Mouse (Mus musculus) heart, postnatal 0 days (tissue): ENCODE measurements at regions not wholly inside any gene's neighbourhood (a gene's known extent, or its start where the extent isn't known, plus 50 kb on each side); places are given as distances from the start of the nearest gene placed in this dataset.
A peak's percentile ranks its signal among the peaks of the same experiment; 100 is the strongest.

Experiments
- ATAC-seq: fragments of 200-750 bp; cut with Nextera tagmentation; 2 replicates; pipeline ENCODE4 v1.8.0; 2017; ENCODE audit warnings: low read depth, moderate number of reproducible peaks, moderate library complexity; ENCODE audit not compliant: insufficient read depth
- DNase-seq: peaks from one replicate; pipeline ENCODE4 v3.0.0-alpha.2; 2016; ENCODE audit warnings: low spot score
- H3K27ac ChIP-seq: fragments of 300-500 bp; sonication (generic); 2 replicates; pipeline ENCODE4 v1.5.1; 2014; ENCODE audit warnings: low read depth, mild to moderate bottlenecking
- H3K27me3 ChIP-seq: fragments of 300-500 bp; sonication (generic); 2 replicates; pipeline ENCODE4 v1.6.1; 2014; ENCODE audit warnings: low read length, mixed read lengths; ENCODE audit not compliant: control insufficient read depth, insufficient read depth
- H3K36me3 ChIP-seq: fragments of 300-500 bp; sonication (generic); replicated peaks from 2 replicates; pipeline ENCODE4 v1.6.1; 2014; ENCODE audit warnings: low read length, mixed read lengths; ENCODE audit not compliant: control insufficient read depth, insufficient read depth
- H3K4me1 ChIP-seq: fragments of 300-500 bp; sonication (generic); 2 replicates; pipeline ENCODE4 v1.6.1; 2014; ENCODE audit warnings: antibody characterized with exemption; ENCODE audit not compliant: control insufficient read depth, insufficient read depth
- H3K4me2 ChIP-seq: fragments of 300-500 bp; sonication (generic); 2 replicates; pipeline ENCODE4 v1.6.1; 2014; ENCODE audit warnings: low read depth, mild to moderate bottlenecking, low read length, moderate library complexity
- H3K4me3 ChIP-seq: fragments of 300-500 bp; sonication (generic); 2 replicates; pipeline ENCODE4 v1.5.1; 2014; ENCODE audit warnings: low read depth, low read length
- H3K9ac ChIP-seq: fragments of 300-500 bp; sonication (generic); replicated peaks from 2 replicates; pipeline ENCODE4 v1.6.1; 2014; ENCODE audit warnings: low read depth, low read length, mixed read lengths
- H3K9me3 ChIP-seq: fragments of 300-500 bp; sonication (generic); replicated peaks from 2 replicates; pipeline ENCODE4 v1.6.1; 2016; ENCODE audit warnings: low read length; ENCODE audit not compliant: control insufficient read depth
- CTCF ChIP-seq: IDR thresholded peaks from 2 replicates; pipeline ENCODE4 v1.5.1; 2016; ENCODE audit warnings: antibody characterized with exemption, control low read depth, low read depth
- EP300 ChIP-seq: IDR thresholded peaks from 2 replicates; pipeline ENCODE4 v1.6.1; 2016; ENCODE audit warnings: antibody characterized with exemption, low read depth
- WGBS: fragments of 180-500 bp; shearing (Covaris S2); extraction: QIAGEN DNeasy Blood & Tissue Kit; methylation state at CpG from one replicate; pipeline ENCODE4 v1.1.7; 2014; 5-methylcytosine and 5-hydroxymethylcytosine counted together

- H3K9me3 ChIP-seq = no peaks in the 10 kb centered on the region
- 0 out of 2 replicates have a peak, but pooled peaks cover 9% of the 10 kb centered on the region for H3K4me1 ChIP-seq
- H3K27ac ChIP-seq = no peak overlapping the region
- DNase-seq (no peak), ATAC-seq (no peak)
- H3K27me3 ChIP-seq = no peaks in the 10 kb centered on the region
- TF ChIP-seq CTCF = no peak
- TF ChIP-seq EP300 = no peak
- no peaks in the 10 kb centered on the region for H3K36me3 ChIP-seq
- H3K4me2 ChIP-seq = no peak overlapping the region
- H3K9ac ChIP-seq = no peak overlapping the region
- H3K4me3 ChIP-seq = no peak overlapping the region
- WGBS = 64% methylated on average over 6 of the region's 6 CpGs
Measured at GRCm38 (mm10) chr10:17653325-17653724, 69.7 kb upstream of the Cited2 start.

GRCm38 (mm10) chr10:17653785-17654184, 69.2 kb upstream of the Cited2 start:
- no peaks in the 10 kb centered on the region for H3K9me3 ChIP-seq
- TF ChIP-seq CTCF (no peak), EP300 (no peak)
- H3K36me3 ChIP-seq = no peaks in the 10 kb centered on the region
- H3K27me3 ChIP-seq = no peaks in the 10 kb centered on the region
- ATAC-seq (no peak), DNase-seq (no peak)
- WGBS = 76% methylated on average over 9 of the region's 9 CpGs
- no peak overlapping the region for H3K4me3 ChIP-seq
- H3K27ac ChIP-seq = no peak overlapping the region
- no peak overlapping the region for H3K9ac ChIP-seq
- H3K4me2 ChIP-seq = no peak overlapping the region
- 0 out of 2 replicates have a peak, but pooled peaks cover 9% of the 10 kb centered on the region for H3K4me1 ChIP-seq

DNA sequence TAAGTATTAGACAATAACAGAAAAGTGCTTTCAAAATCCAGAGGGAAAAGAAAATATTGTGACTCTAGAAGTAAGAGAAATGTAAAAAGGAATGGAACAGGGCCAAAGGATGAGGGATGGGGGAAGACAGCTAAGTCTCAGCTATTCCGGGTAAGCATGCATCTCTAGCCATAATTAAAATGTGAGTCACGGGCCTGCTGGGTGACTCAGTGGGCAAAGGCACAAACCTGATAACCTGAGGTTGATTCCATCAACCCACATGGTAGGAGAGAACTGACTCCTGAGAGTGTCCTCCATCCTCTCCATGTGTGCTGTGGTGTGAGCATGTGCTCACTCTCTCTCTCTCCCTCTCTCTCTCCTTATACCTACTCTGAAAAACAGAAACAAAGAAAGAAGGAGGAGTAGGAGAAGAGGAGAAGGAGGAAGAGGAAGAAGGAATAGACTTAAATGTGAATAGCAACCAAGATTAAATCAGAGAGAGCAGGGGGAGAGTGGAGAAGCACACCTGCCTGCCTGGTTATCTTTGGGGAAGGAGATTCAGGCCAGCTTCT, 68.6 kb upstream of the Cited2 start:
- Histone ChIP-seq H3K27ac (no peak overlapping the region), H3K4me3 (no peak overlapping the region), H3K9ac (no peak overlapping the region), H3K27me3 (no peaks in the 10 kb centered on the region), H3K4me2 (no peak overlapping the region), H3K4me1 (0 out of 2 replicates have a peak, but pooled peaks cover 9% of the 10 kb centered on the region), H3K36me3 (no peaks in the 10 kb centered on the region), H3K9me3 (no peaks in the 10 kb centered on the region)
- TF ChIP-seq EP300 = no peak
- no peak for TF ChIP-seq CTCF
- ATAC-seq = no peak
- 63% methylated on average over 2 of the region's 2 CpGs for WGBS
- no peak for DNase-seq

DNA sequence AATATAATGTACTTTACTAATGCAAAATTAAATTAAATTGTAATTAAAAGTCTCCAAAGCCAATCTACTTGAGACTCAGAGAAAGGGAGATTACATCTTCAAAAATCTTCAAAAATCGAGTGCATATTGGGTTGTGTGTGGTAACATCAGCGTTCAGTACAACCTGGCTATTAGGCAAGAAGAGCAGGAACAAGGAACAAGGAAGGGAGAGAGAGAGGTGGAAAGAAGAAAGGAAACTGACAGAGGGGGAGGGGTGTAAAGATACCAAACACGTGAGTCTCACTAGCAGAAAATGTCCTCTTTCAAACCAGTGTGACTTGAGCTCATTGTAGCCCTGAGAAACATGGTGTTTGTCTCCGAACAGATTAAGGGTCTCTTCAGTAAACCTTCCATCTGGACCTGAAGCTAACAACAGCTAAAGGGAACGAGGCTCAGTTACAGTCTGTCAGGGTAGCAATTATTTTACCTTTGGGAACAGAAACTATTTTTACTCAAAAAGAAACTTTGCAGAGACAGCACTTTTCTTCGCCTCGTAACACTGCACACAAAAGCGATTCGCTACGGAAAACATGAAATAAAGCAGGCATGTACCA, 67.5 kb upstream of the Cited2 start:
- ATAC-seq = no peak
- 67% methylated on average over 10 of the region's 10 CpGs for WGBS
- H3K4me3 ChIP-seq = peak overlapping the region; percentile 6; the same call in 1 of the 2 replicates

GRCm38 (mm10) chr10:17656305-17656704, 66.7 kb upstream of the Cited2 start:
- TF ChIP-seq EP300 (no peak), CTCF (no peak)
- Histone ChIP-seq H3K9me3 (no peaks in the 10 kb centered on the region), H3K27me3 (no peaks in the 10 kb centered on the region), H3K4me3 (peak overlapping the region; percentile 6; the same call in 1 of the 2 replicates), H3K4me2 (peak overlapping the region; percentile 26), H3K9ac (no peak overlapping the region), H3K27ac (no peak overlapping the region), H3K36me3 (no peaks in the 10 kb centered on the region), H3K4me1 (0 out of 2 replicates have a peak, but pooled peaks cover 9% of the 10 kb centered on the region)
- WGBS = 33% methylated on average over 10 of the region's 10 CpGs
- DNase-seq (peak; percentile 16), ATAC-seq (0 out of 2 replicates have a peak, but pooled peaks have one; percentile 30)

More for the DNA sequence above, 67.5 kb upstream of the Cited2 start:
- Histone ChIP-seq H3K27me3 (no peaks in the 10 kb centered on the region), H3K9ac (no peak overlapping the region), H3K36me3 (no peaks in the 10 kb centered on the region), H3K27ac (no peak overlapping the region), H3K9me3 (no peaks in the 10 kb centered on the region), H3K4me2 (peak overlapping the region; percentile 26), H3K4me1 (0 out of 2 replicates have a peak, but pooled peaks cover 9% of the 10 kb centered on the region)
- no peak for TF ChIP-seq EP300
- no peak for TF ChIP-seq CTCF
- no peak for DNase-seq

DNA sequence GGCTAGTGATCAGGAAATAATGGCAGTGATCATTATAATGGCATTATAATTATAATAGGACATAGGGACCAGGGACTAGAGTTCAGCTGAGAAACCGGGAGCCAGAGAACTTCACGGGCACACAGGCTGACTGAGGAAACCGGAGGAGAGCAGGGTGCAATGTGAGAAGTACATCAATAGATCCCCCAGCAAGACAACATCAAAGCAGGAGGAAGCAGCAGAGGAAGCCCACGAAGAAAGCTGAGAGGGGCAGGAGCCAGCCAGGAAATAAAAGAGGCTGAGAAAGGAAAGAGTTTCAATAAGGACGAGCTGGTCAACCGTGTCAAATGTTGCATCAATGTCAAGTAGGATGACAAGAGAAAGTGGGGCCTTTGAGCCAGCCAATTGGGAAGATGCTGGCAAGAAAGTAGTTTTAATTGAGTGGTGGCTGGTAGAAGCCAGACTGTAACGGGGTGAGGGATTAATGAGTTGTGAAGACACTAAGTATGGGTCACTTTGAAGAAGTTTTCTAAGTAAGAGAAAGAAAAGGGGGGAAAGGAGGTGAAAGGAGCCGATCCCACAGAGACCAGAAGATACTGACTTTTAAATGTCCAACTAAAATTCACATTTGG, 66.0 kb upstream of the Cited2 start:
- Histone ChIP-seq H3K27ac (no peak overlapping the region), H3K9ac (no peak overlapping the region), H3K4me3 (no peak overlapping the region), H3K4me1 (0 out of 2 replicates have a peak, but pooled peaks cover 9% of the 10 kb centered on the region), H3K4me2 (no peak overlapping the region), H3K9me3 (no peaks in the 10 kb centered on the region), H3K27me3 (no peaks in the 10 kb centered on the region), H3K36me3 (no peaks in the 10 kb centered on the region)
- WGBS = 37% methylated on average over 8 of the region's 8 CpGs
- TF ChIP-seq EP300 = no peak
- TF ChIP-seq CTCF = no peak
- DNase-seq = no peak
- ATAC-seq = no peak
